Mouse (Mus musculus) E14TG2a.4 (cell line): ENCODE results near the gene Dab1.

Experiments
- CTCF ChIP-seq: conservative IDR thresholded peaks from 2 replicates; pipeline ENCODE4 v1.5.1; 2014; ENCODE audit warnings: low read length
- NANOG ChIP-seq: IDR thresholded peaks from 2 replicates; pipeline ENCODE4 v1.6.1; 2014; ENCODE audit warnings: borderline replicate concordance, low read length, mixed read lengths
- POU5F1 ChIP-seq: IDR thresholded peaks from 2 replicates; pipeline ENCODE4 v1.6.1; 2014; ENCODE audit warnings: low read length, borderline replicate concordance

DNA sequence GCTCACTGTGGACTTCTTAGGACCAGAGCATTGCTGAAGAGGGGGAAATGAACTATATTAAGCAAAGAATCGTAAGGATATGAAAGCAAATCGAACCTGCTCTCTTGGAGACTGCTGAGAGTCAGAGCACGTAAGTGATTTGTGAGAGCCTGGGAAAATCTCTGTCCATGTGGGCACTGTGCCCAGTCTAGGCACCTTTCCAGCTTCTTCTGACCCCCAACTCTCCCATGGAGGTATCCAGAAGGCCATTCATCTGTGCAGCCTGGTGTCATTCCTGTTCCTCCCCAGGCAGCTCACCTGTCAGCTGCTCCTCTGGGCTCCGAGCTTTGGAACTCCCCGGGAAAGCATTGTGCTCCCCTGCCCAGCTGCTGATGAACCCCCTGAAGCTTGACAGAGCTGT is 389.2 kb downstream of the Dab1 start:
- TF ChIP-seq CTCF (no peak), NANOG (no peak), POU5F1 (no peak)
